Mouse (Mus musculus) kidney, embryonic 14.5 days (tissue): ENCODE data around the gene Tssk2. TPM values are rescaled to one million over a fixed set of nuclear protein-coding genes. Genes with fewer than 3 reads are reported as not detected.

ENCODE experiments used
- ATAC-seq: fragments of 200-750 bp; cut with Nextera tagmentation; 2 replicates; pipeline ENCODE4 v1.8.0; 2017; ENCODE audit warnings: moderate number of reproducible peaks, mild to moderate bottlenecking, moderate TSS enrichment, moderate library complexity; ENCODE audit not compliant: low FRiP score, low TSS enrichment
- H3K27ac ChIP-seq: fragments of 300-500 bp; sonication (generic); 2 replicates; pipeline ENCODE4 v1.5.1; 2014; ENCODE audit warnings: low read depth, mild to moderate bottlenecking, low read length, moderate library complexity, mixed read lengths
- H3K27me3 ChIP-seq: fragments of 300-500 bp; sonication (generic); 2 replicates; pipeline ENCODE4 v1.6.1; 2014; ENCODE audit warnings: mild to moderate bottlenecking, low read length; ENCODE audit not compliant: control insufficient read depth, insufficient read depth
- H3K36me3 ChIP-seq: fragments of 300-500 bp; sonication (generic); 2 replicates; pipeline ENCODE4 v1.6.1; 2014; ENCODE audit warnings: low read length, mixed read lengths; ENCODE audit not compliant: control insufficient read depth, insufficient read depth
- H3K4me1 ChIP-seq: fragments of 300-500 bp; sonication (generic); 2 replicates; pipeline ENCODE4 v1.6.1; 2014; ENCODE audit warnings: low read length, mixed read lengths; ENCODE audit not compliant: control insufficient read depth, insufficient read depth
- H3K4me2 ChIP-seq: fragments of 300-500 bp; sonication (generic); replicated peaks from 2 replicates; pipeline ENCODE4 v1.6.1; 2014; ENCODE audit warnings: low read depth, mild to moderate bottlenecking, low read length
- H3K4me3 ChIP-seq: fragments of 300-500 bp; sonication (generic); 2 replicates; pipeline ENCODE4 v1.5.1; 2014; ENCODE audit warnings: mild to moderate bottlenecking, low read length
- H3K9ac ChIP-seq: fragments of 300-500 bp; sonication (generic); 2 replicates; pipeline ENCODE4 v1.6.1; 2014; ENCODE audit warnings: low read depth, mild to moderate bottlenecking, low read length, moderate library complexity
- H3K9me3 ChIP-seq: fragments of 300-500 bp; sonication (generic); 2 replicates; pipeline ENCODE4 v1.6.1; 2016; ENCODE audit warnings: low read length; ENCODE audit not compliant: control insufficient read depth
- WGBS: fragments of 180-500 bp; shearing (Covaris S2); extraction: QIAGEN DNeasy Blood & Tissue Kit; methylation state at CpG from one replicate; pipeline ENCODE4 v1.1.7; 2014; 5-methylcytosine and 5-hydroxymethylcytosine counted together
- polyA plus RNA-seq: library from polyadenylated mRNA; unstranded; fragments of >200 nt; fragmentation: Nextera tagmentation; extraction: Ambion mirVana; gene quantifications from 2 replicates; pipeline ENCODE4 v1.2.1, GENCODE M21; 2014

Tssk2 gene
- polyA plus RNA-seq, 1 experiment from 2014 or later = not detected

DNA sequence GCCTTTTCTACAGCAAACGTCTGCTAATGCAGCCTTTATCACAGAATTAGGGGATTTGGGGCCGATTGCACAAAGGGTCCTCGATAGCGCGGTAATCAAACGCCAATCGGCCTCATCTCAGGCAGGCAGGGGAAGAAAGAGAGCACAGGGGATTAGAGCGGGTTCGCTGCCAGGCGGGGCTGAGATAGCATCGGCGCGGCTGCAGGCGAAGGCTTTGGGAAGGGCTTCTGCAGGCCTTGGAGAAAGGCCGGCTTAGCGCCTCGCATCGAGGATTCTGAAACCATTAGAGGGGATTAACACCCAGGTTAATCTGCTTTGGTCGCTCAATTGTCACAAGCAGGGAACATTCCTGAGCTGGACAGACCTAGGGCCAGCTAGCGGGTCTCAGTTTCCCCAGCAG is 22.1 kb downstream of the Tssk2 start:
- no peak overlapping the region for H3K4me3 ChIP-seq
- peaks cover 10% of the 10 kb centered on the region; the same call in 1 of the 2 replicates for H3K4me1 ChIP-seq
- H3K27me3 ChIP-seq = peaks cover 34% of the 10 kb centered on the region
- 9% methylated on average over 20 of the region's 20 CpGs for WGBS
- ATAC-seq = no peak
- no peaks in the 10 kb centered on the region for H3K9me3 ChIP-seq
- peaks cover 12% of the 10 kb centered on the region for H3K36me3 ChIP-seq
- 0 out of 2 replicates have a peak overlapping the region, but pooled peaks have one; percentile 74 for H3K4me2 ChIP-seq
- H3K27ac ChIP-seq = no peak overlapping the region
- peak overlapping the region; percentile 32; the same call in 1 of the 2 replicates for H3K9ac ChIP-seq

GRCm38 (mm10) chr16:17921325-17922162 is 23.1 kb downstream of the Tssk2 start:
- ATAC-seq = peak; percentile 96
- Histone ChIP-seq H3K27ac (peak overlapping the region; percentile 78), H3K36me3 (peaks cover 18% of the 10 kb centered on the region), H3K4me1 (peaks cover 10% of the 10 kb centered on the region), H3K4me2 (peak overlapping the region; percentile 94), H3K27me3 (peaks cover 25% of the 10 kb centered on the region), H3K4me3 (peak overlapping the region; percentile 79), H3K9me3 (no peaks in the 10 kb centered on the region), H3K9ac (peak overlapping the region; percentile 85)
- 2% methylated on average over 46 of the region's 47 CpGs for WGBS

DNA sequence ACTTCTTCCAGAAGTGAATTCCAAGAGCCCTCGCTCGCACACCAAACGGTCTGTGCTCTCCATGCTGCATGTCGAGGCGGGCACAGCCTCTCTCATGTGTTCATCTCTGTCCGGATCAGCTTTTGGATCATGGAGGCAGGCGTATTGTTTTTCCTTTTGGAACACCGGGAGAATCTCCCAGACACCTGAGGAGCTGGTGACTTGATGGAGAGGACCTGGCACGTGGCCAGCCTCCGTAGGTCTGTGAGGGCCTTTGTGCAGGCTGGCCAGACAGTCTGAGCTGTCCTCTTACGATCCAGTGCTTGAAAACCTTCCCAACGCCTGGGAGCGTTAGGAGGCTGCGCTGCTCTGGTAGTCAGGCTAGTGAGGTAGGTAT is 23.7 kb downstream of the Tssk2 start:
- no peaks in the 10 kb centered on the region for H3K9me3 ChIP-seq
- peaks cover 18% of the 10 kb centered on the region for H3K27me3 ChIP-seq
- H3K4me1 ChIP-seq = peaks cover 15% of the 10 kb centered on the region
- under 1% methylated on average over 14 of the region's 14 CpGs for WGBS
- peak overlapping the region; percentile 85 for H3K9ac ChIP-seq
- peak overlapping the region; percentile 94 for H3K4me2 ChIP-seq
- peaks cover 18% of the 10 kb centered on the region for H3K36me3 ChIP-seq
- H3K4me3 ChIP-seq = peak overlapping the region; percentile 79
- ATAC-seq = no peak
- H3K27ac ChIP-seq = peak overlapping the region; percentile 43; the same call in 1 of the 2 replicates

- H3K9me3 ChIP-seq = no peaks in the 10 kb centered on the region
- H3K36me3 ChIP-seq = peaks cover 18% of the 10 kb centered on the region
- under 1% methylated on average over 68 of the region's 72 CpGs for WGBS
- peak overlapping the region; percentile 79 for H3K27ac ChIP-seq
- no peaks in the 10 kb centered on the region for H3K27me3 ChIP-seq
- peaks cover 12% of the 10 kb centered on the region for H3K4me1 ChIP-seq
- peak overlapping the region; percentile 75 for H3K4me3 ChIP-seq
- H3K9ac ChIP-seq = peak overlapping the region; percentile 78
- H3K4me2 ChIP-seq = peak overlapping the region; percentile 79
- peak; percentile 56 for ATAC-seq
These were observed 29.1 kb downstream of the Tssk2 start for GRCm38 (mm10) chr16:17927351-17928082.

DNA sequence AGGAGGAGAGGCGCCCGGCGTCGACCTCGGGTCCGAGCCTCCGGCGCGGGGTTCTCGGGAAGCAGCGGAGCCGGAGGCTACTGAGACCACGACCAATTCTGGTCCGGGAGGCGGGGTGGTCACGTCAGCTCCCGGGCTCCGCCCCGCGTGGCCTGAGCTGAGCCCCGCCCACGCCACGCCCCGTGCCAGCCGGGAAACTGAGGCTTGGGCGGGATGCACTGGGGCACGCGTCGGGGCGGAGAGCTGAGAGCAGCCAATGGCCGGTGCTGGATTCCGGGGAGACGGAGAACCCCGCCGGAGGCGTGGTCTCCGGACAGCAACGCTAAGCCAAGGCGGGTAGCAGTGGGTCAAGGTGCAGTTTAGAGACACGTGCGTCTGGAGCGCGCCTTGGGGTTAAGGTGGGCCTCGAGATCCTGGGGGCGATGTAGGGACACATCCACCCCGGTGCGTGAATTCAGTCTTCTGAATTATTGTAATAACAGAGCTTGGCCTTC is 29.7 kb downstream of the Tssk2 start, which contains the start of gene Slc25a1:
Gene Slc25a1 (minus strand): TSS at position 133 of the 494 bp plus-strand sequence.
- Histone ChIP-seq H3K9me3 (no peaks in the 10 kb centered on the region), H3K9ac (peak within 1 kb of the TSS; percentile 78), H3K4me3 (peak within 1 kb of the TSS; percentile 75), H3K4me2 (peak within 1 kb of the TSS; percentile 79), H3K27ac (peak within 1 kb of the TSS; percentile 79), H3K27me3 (no peaks in the 10 kb centered on the region), H3K4me1 (peaks cover 9% of the 10 kb centered on the region; the same call in 1 of the 2 replicates), H3K36me3 (peaks cover 18% of the 10 kb centered on the region)
- ATAC-seq = peak; percentile 79
- WGBS = 1% methylated on average over 47 of the region's 47 CpGs

- under 1% methylated on average over 9 of the region's 9 CpGs for WGBS
- Histone ChIP-seq H3K4me3 (peak overlapping the region; percentile 75), H3K27ac (peak overlapping the region; percentile 79), H3K27me3 (no peaks in the 10 kb centered on the region), H3K9ac (peak overlapping the region; percentile 78; the same call in 1 of the 2 replicates), H3K9me3 (no peaks in the 10 kb centered on the region), H3K36me3 (peaks cover 18% of the 10 kb centered on the region), H3K4me1 (peaks cover 9% of the 10 kb centered on the region; the same call in 1 of the 2 replicates), H3K4me2 (peak overlapping the region; percentile 79)
- peak; percentile 56 for ATAC-seq
These were observed 30.2 kb downstream of the Tssk2 start for GRCm38 (mm10) chr16:17928627-17929104.

- WGBS = 27% methylated on average over 2 of the region's 2 CpGs
- Histone ChIP-seq H3K36me3 (peaks cover 18% of the 10 kb centered on the region), H3K27ac (peak overlapping the region; percentile 79; the same call in 1 of the 2 replicates), H3K9me3 (no peaks in the 10 kb centered on the region), H3K27me3 (no peaks in the 10 kb centered on the region), H3K4me2 (no peak overlapping the region), H3K4me3 (no peak overlapping the region), H3K9ac (no peak overlapping the region; the same call in 1 of the 2 replicates), H3K4me1 (peaks cover 9% of the 10 kb centered on the region; the same call in 1 of the 2 replicates)
- ATAC-seq = 0 out of 2 replicates have a peak, but pooled peaks have one; percentile 5
These were observed 30.8 kb downstream of the Tssk2 start for GRCm38 (mm10) chr16:17929211-17929610.

GRCm38 (mm10) chr16:17929631-17930030 is 31.2 kb downstream of the Tssk2 start:
- 69% methylated on average over 2 of the region's 2 CpGs for WGBS

More at GRCm38 (mm10) chr16:17929631-17930030, 31.2 kb downstream of the Tssk2 start:
- H3K27me3 ChIP-seq = no peaks in the 10 kb centered on the region
- no peaks in the 10 kb centered on the region for H3K9me3 ChIP-seq
- H3K36me3 ChIP-seq = peaks cover 15% of the 10 kb centered on the region
- no peak overlapping the region for H3K9ac ChIP-seq
- H3K27ac ChIP-seq = no peak overlapping the region
- H3K4me3 ChIP-seq = no peak overlapping the region
- no peak overlapping the region for H3K4me2 ChIP-seq
- H3K4me1 ChIP-seq = peaks cover 9% of the 10 kb centered on the region; the same call in 1 of the 2 replicates
- ATAC-seq = no peak
